Mouse (Mus musculus): ENCODE data around the gene Vwce. TPM values are rescaled to one million over a fixed set of nuclear protein-coding genes. Genes with fewer than 3 reads are reported as not detected.

The Vwce gene
- polyA plus RNA-seq, 1 experiment from 2014 or later: 0.19 TPM

- Histone ChIP-seq H3K27ac (ENCODE audit: low read depth, low read length) (peak overlapping the region; percentile 45; the same call in 1 of the 2 replicates), H3K9ac (ENCODE audit: low read length) (no peak overlapping the region)
- WGBS: 82% methylated on average over 6 of the region's 6 CpGs
These were observed 80.2 kb downstream of the Vwce start for GRCm38 (mm10) chr19:10714168-10714567.

GRCm38 (mm10) chr19:10714682-10715475 is 80.9 kb downstream of the Vwce start:
- no peaks in the 10 kb centered on the region for H3K27me3 ChIP-seq (replicated peaks; ENCODE audit: control insufficient read depth, insufficient read depth, low read length)
- WGBS: 28% methylated on average over 4 of the region's 4 CpGs
- peak overlapping the region; percentile 45; the same call in 1 of the 2 replicates for H3K27ac ChIP-seq (ENCODE audit: low read depth, low read length)
- no peak overlapping the region for H3K4me3 ChIP-seq (ENCODE audit: low read depth, low read length)
- no peak overlapping the region for H3K4me2 ChIP-seq (ENCODE audit: low read length)
- H3K4me1 ChIP-seq (ENCODE audit: control insufficient read depth, insufficient read depth, low read length): peaks cover 13% of the 10 kb centered on the region
- H3K36me3 ChIP-seq (ENCODE audit: control insufficient read depth, insufficient read depth, low read length): peaks cover 39% of the 10 kb centered on the region
- DNase-seq (ENCODE audit: low spot score) (peak; percentile 86), ATAC-seq (peak; percentile 58)
- H3K9ac ChIP-seq (ENCODE audit: low read length): no peak overlapping the region
- no peaks in the 10 kb centered on the region for H3K9me3 ChIP-seq (replicated peaks; ENCODE audit: control insufficient read depth, low read length)

More at GRCm38 (mm10) chr19:10714168-10714567, 80.2 kb downstream of the Vwce start:
- no peak overlapping the region for H3K4me2 ChIP-seq (ENCODE audit: low read length)
- no peaks in the 10 kb centered on the region for H3K9me3 ChIP-seq (replicated peaks; ENCODE audit: control insufficient read depth, low read length)
- peaks cover 15% of the 10 kb centered on the region for H3K4me1 ChIP-seq (ENCODE audit: control insufficient read depth, insufficient read depth, low read length)
- H3K36me3 ChIP-seq (ENCODE audit: control insufficient read depth, insufficient read depth, low read length): peaks cover 39% of the 10 kb centered on the region
- no peak for ATAC-seq
- DNase-seq (ENCODE audit: low spot score): no peak
- H3K4me3 ChIP-seq (ENCODE audit: low read depth, low read length): no peak overlapping the region
- H3K27me3 ChIP-seq (replicated peaks; ENCODE audit: control insufficient read depth, insufficient read depth, low read length): no peaks in the 10 kb centered on the region

GRCm38 (mm10) chr19:10715476-10715875 is 81.5 kb downstream of the Vwce start:
- H3K36me3 ChIP-seq (ENCODE audit: control insufficient read depth, insufficient read depth, low read length): peaks cover 37% of the 10 kb centered on the region
- no peak overlapping the region for H3K4me3 ChIP-seq (ENCODE audit: low read depth, low read length)
- no peaks in the 10 kb centered on the region for H3K9me3 ChIP-seq (replicated peaks; ENCODE audit: control insufficient read depth, low read length)
- no peaks in the 10 kb centered on the region for H3K27me3 ChIP-seq (replicated peaks; ENCODE audit: control insufficient read depth, insufficient read depth, low read length)
- WGBS: 87% methylated on average over 6 of the region's 6 CpGs
- H3K4me2 ChIP-seq (ENCODE audit: low read length): no peak overlapping the region
- ATAC-seq: no peak
- no peak overlapping the region for H3K9ac ChIP-seq (ENCODE audit: low read length)
- H3K4me1 ChIP-seq (ENCODE audit: control insufficient read depth, insufficient read depth, low read length): peaks cover 8% of the 10 kb centered on the region
- no peak for DNase-seq (ENCODE audit: low spot score)
- no peak overlapping the region for H3K27ac ChIP-seq (ENCODE audit: low read depth, low read length)

Other genes starting within 250 kb of the Vwce start
- gene Syt7, start 245.1 kb upstream of the Vwce start, polyA plus RNA-seq (2014; fragmentation: Nextera tagmentation; extraction: Ambion mirVana): 5.8 and 6.1 TPM in 2 replicates
- gene Lrrc10b, start 176.7 kb upstream of the Vwce start, polyA plus RNA-seq (2014; fragmentation: Nextera tagmentation; extraction: Ambion mirVana): 0.49 and 0.76 TPM in 2 replicates
- gene Ppp1r32, start 151.3 kb upstream of the Vwce start, polyA plus RNA-seq (2014; fragmentation: Nextera tagmentation; extraction: Ambion mirVana): 2.5 and 2.6 TPM in 2 replicates
- 53.9 and 61.1 TPM in 2 replicates for gene Cpsf7, start 108.9 kb upstream of the Vwce start, polyA plus RNA-seq (2014; fragmentation: Nextera tagmentation; extraction: Ambion mirVana)
- gene Sdhaf2, start 108.1 kb upstream of the Vwce start, polyA plus RNA-seq (2014; fragmentation: Nextera tagmentation; extraction: Ambion mirVana): 69.2 and 70.4 TPM in 2 replicates
- gene Tmem216, start 78.0 kb upstream of the Vwce start, polyA plus RNA-seq (2014; fragmentation: Nextera tagmentation; extraction: Ambion mirVana): 54.5 and 70.1 TPM in 2 replicates
- 21.9 and 22.3 TPM in 2 replicates for gene Cyb561a3, start 57.0 kb upstream of the Vwce start, polyA plus RNA-seq (2014; fragmentation: Nextera tagmentation; extraction: Ambion mirVana)
- gene Tmem138, start 56.9 kb upstream of the Vwce start, polyA plus RNA-seq (2014; fragmentation: Nextera tagmentation; extraction: Ambion mirVana): 42.4 and 49.9 TPM in 2 replicates
- gene Ddb1, start 28.9 kb upstream of the Vwce start, polyA plus RNA-seq (2014; fragmentation: Nextera tagmentation; extraction: Ambion mirVana): 283 and 296 TPM in 2 replicates
- gene Tkfc, start 28.6 kb upstream of the Vwce start, polyA plus RNA-seq (2014; fragmentation: Nextera tagmentation; extraction: Ambion mirVana): 25.4 and 25.7 TPM in 2 replicates
- not detected in 2 replicates for gene Pga5, start 43.9 kb downstream of the Vwce start, polyA plus RNA-seq (2014; fragmentation: Nextera tagmentation; extraction: Ambion mirVana)
- gene Vps37c, start 54.5 kb downstream of the Vwce start, polyA plus RNA-seq (2014; fragmentation: Nextera tagmentation; extraction: Ambion mirVana): 31.9 and 36.4 TPM in 2 replicates
- 0.29 TPM in 1 of 2 replicates, not detected in the other for gene Cd5, start 104.8 kb downstream of the Vwce start, polyA plus RNA-seq (2014; fragmentation: Nextera tagmentation; extraction: Ambion mirVana)
- gene Cd6, start 195.8 kb downstream of the Vwce start, polyA plus RNA-seq (2014; fragmentation: Nextera tagmentation; extraction: Ambion mirVana): not detected in 2 replicates
- gene Slc15a3, start 205.5 kb downstream of the Vwce start, polyA plus RNA-seq (2014; fragmentation: Nextera tagmentation; extraction: Ambion mirVana): 0.34 and 0.49 TPM in 2 replicates
- 106 and 149 TPM in 2 replicates for gene Tmem132a, start 235.7 kb downstream of the Vwce start, polyA plus RNA-seq (2014; fragmentation: Nextera tagmentation; extraction: Ambion mirVana)
- gene Tmem109, start 247.8 kb downstream of the Vwce start, polyA plus RNA-seq (2014; fragmentation: Nextera tagmentation; extraction: Ambion mirVana): 42.7 and 47.7 TPM in 2 replicates

All from forebrain, embryonic 14.5 days (tissue).